Mouse (Mus musculus) inflammation-experienced regulatory T-cells, adult 6 months (primary cell): ENCODE measurements at regions not wholly inside any gene's neighbourhood (a gene's known extent, or its start where the extent isn't known, plus 50 kb on each side); places are given as distances from the start of the nearest gene placed in this dataset.

Source experiments
- ATAC-seq: one replicate; pipeline ENCODE4 v1.8.0; 2017

- ATAC-seq, result no peak
Observed at GRCm38 (mm10) chr9:51523471-51523870, 194.8 kb upstream of the 1810046K07Rik start.

GRCm38 (mm10) chr9:51525906-51526305 is 197.2 kb upstream of the 1810046K07Rik start:
- no peak for ATAC-seq

- ATAC-seq, result no peak
Observed at GRCm38 (mm10) chr9:51538894-51539293, 210.2 kb upstream of the 1810046K07Rik start.

GRCm38 (mm10) chr9:51541940-51542339 is 213.2 kb upstream of the 1810046K07Rik start:
- no peak for ATAC-seq

- no peak for ATAC-seq
Observed at GRCm38 (mm10) chr9:51572040-51572439, 193.1 kb upstream of the Arhgap20 start.

- no peak for ATAC-seq
Observed at GRCm38 (mm10) chr9:51581601-51582000, 183.5 kb upstream of the Arhgap20 start.

GRCm38 (mm10) chr9:51593707-51594106 is 171.4 kb upstream of the Arhgap20 start:
- no peak for ATAC-seq

- no peak for ATAC-seq
Observed at GRCm38 (mm10) chr9:51598706-51599105, 166.4 kb upstream of the Arhgap20 start.

GRCm38 (mm10) chr9:51608158-51608557 is 157.0 kb upstream of the Arhgap20 start:
- no peak for ATAC-seq

GRCm38 (mm10) chr9:51608697-51609456 is 156.3 kb upstream of the Arhgap20 start:
- no peak for ATAC-seq

GRCm38 (mm10) chr9:51626156-51626555 is 139.0 kb upstream of the Arhgap20 start:
- no peak for ATAC-seq

- ATAC-seq, result no peak
Observed at GRCm38 (mm10) chr9:51636097-51636496, 129.0 kb upstream of the Arhgap20 start.

- no peak for ATAC-seq
Observed at GRCm38 (mm10) chr9:51636559-51637127, 128.5 kb upstream of the Arhgap20 start.

GRCm38 (mm10) chr9:51637131-51637920 is 127.8 kb upstream of the Arhgap20 start:
- no peak for ATAC-seq

- ATAC-seq, result no peak
Observed at GRCm38 (mm10) chr9:51641706-51642105, 123.4 kb upstream of the Arhgap20 start.

- ATAC-seq, result no peak
Observed at GRCm38 (mm10) chr9:51645426-51645825, 119.7 kb upstream of the Arhgap20 start.

- ATAC-seq, result no peak
Observed at GRCm38 (mm10) chr9:51653376-51654292, 111.5 kb upstream of the Arhgap20 start.

- ATAC-seq, result no peak
Observed at GRCm38 (mm10) chr9:51654645-51655044, 110.5 kb upstream of the Arhgap20 start.

GRCm38 (mm10) chr9:51657796-51658195 is 107.3 kb upstream of the Arhgap20 start:
- ATAC-seq, result no peak

- ATAC-seq, result no peak
Observed at GRCm38 (mm10) chr9:51660908-51661874, 103.9 kb upstream of the Arhgap20 start.

- no peak for ATAC-seq
Observed at GRCm38 (mm10) chr9:51661911-51662310, 103.2 kb upstream of the Arhgap20 start.
